Comparison of ENCODE assay signal across 29 mouse cellular contexts in genomic region chr8:90356729-90357128, GRCm38 (mm10). TPM values are rescaled to one million over a fixed set of nuclear protein-coding genes. Genes with fewer than 3 reads are reported as not detected.
DNase-seq lines count a peak whose midpoint lies in the region; ATAC-seq and TF ChIP-seq lines count a peak whose summit lies in the region.
"Had no signal": no experiment of that assay in that cellular context is flagged by ENCODE, and none has a peak within 500 bp of the region (broad histone marks: within the 10 kb centered on the region; RNA-seq: fewer than 3 reads in every experiment).

No protein-coding gene starts in this region.

- no peak overlapping the region for H3K4me3 ChIP-seq in forebrain, postnatal 0 days (ENCODE audit: low read depth, low read length)
- H3K4me3 ChIP-seq: embryonic facial prominence, embryonic 13.5 days; forebrain, embryonic 10.5 days; forebrain, embryonic 15.5 days; gastrocnemius, adult 2 months; kidney, embryonic 15.5 days; layer of hippocampus, adult 2 months; left cerebral cortex, adult 2 months; limb, embryonic 13.5 days; lung, embryonic 15.5 days; midbrain, embryonic 15.5 days had no signal

- DNase-seq in T-cell, adult 2 months (ENCODE audit: low spot score): peak; percentile 12
- DNase-seq in naive thymus-derived CD4-positive, alpha-beta T cell, adult 2 months (ENCODE audit: low read depth): peak; percentile 13
- peak; percentile 40 for DNase-seq in thymus, postnatal 4 days
- DNase-seq in lung, postnatal 25 days (ENCODE audit: low spot score): no peak
- DNase-seq in forebrain, postnatal 0 days: no peak
- DNase-seq: adrenal gland, adult 8-10 months; cerebellum, adult 9-10 months; gastrocnemius, adult 2 months; kidney, adult 11 months; kidney, postnatal 25 days; lung, postnatal 36 days; right cerebral cortex, adult 18-20 months had no signal

- no peaks in the 10 kb centered on the region for H3K9me3 ChIP-seq in forebrain, postnatal 0 days (ENCODE audit: low read length)
- H3K9me3 ChIP-seq: embryonic facial prominence, embryonic 13.5 days; forebrain, embryonic 10.5 days; forebrain, embryonic 15.5 days; kidney, embryonic 15.5 days; limb, embryonic 13.5 days; lung, embryonic 15.5 days; midbrain, embryonic 15.5 days had no signal

- no peaks in the 10 kb centered on the region for H3K36me3 ChIP-seq in forebrain, postnatal 0 days (ENCODE audit: insufficient read depth)
- H3K36me3 ChIP-seq: embryonic facial prominence, embryonic 13.5 days; forebrain, embryonic 10.5 days; forebrain, embryonic 15.5 days; kidney, embryonic 15.5 days; limb, embryonic 13.5 days; lung, embryonic 15.5 days; midbrain, embryonic 15.5 days had no signal

- no peak overlapping the region for H3K27ac ChIP-seq in forebrain, postnatal 0 days (ENCODE audit: low read depth, low read length)
- H3K27ac ChIP-seq: embryonic facial prominence, embryonic 13.5 days; forebrain, embryonic 10.5 days; forebrain, embryonic 15.5 days; gastrocnemius, adult 2 months; hindbrain, embryonic 14.5 days; kidney, embryonic 15.5 days; layer of hippocampus, adult 2 months; left cerebral cortex, adult 2 months; limb, embryonic 13.5 days; lung, embryonic 15.5 days; midbrain, embryonic 15.5 days; stomach, postnatal 0 days had no signal

- H3K4me1 ChIP-seq in forebrain, postnatal 0 days (ENCODE audit: insufficient read depth): 0 out of 2 replicates have a peak, but pooled peaks cover 6% of the 10 kb centered on the region
- H3K4me1 ChIP-seq: limb, embryonic 13.5 days; lung, embryonic 15.5 days had no signal

- ATAC-seq in granulocyte monocyte progenitor cell, adult 5-6 weeks (replicated peaks; ENCODE audit: poor library complexity, severe bottlenecking): peak; percentile 93
- ATAC-seq in forebrain, postnatal 0 days: no peak
- ATAC-seq: forebrain, embryonic 15.5 days; inflammation-experienced regulatory T-cells, adult 6 months; midbrain, embryonic 15.5 days had no signal

- WGBS in forebrain, postnatal 0 days: 76% methylated on average over 3 of the region's 3 CpGs

- H3K4me2 ChIP-seq in forebrain, postnatal 0 days (ENCODE audit: low read depth): no peak overlapping the region
- H3K4me2 ChIP-seq: embryonic facial prominence, embryonic 13.5 days; forebrain, embryonic 15.5 days; hindbrain, embryonic 14.5 days; kidney, embryonic 15.5 days; limb, embryonic 13.5 days; liver, embryonic 11.5 days; lung, embryonic 15.5 days; midbrain, embryonic 15.5 days had no signal

- H3K9ac ChIP-seq in forebrain, postnatal 0 days: no peak overlapping the region
- H3K9ac ChIP-seq: embryonic facial prominence, embryonic 13.5 days; forebrain, embryonic 15.5 days; hindbrain, embryonic 14.5 days; kidney, embryonic 15.5 days; limb, embryonic 13.5 days; lung, embryonic 15.5 days; midbrain, embryonic 15.5 days had no signal

- no peak for TF ChIP-seq CTCF in forebrain, postnatal 0 days (IDR thresholded peaks at IDR 0.05; ENCODE audit: low read depth)

- no peaks in the 10 kb centered on the region for H3K27me3 ChIP-seq in forebrain, postnatal 0 days (ENCODE audit: insufficient read depth, low read length)
- H3K27me3 ChIP-seq: CH12.LX; embryonic facial prominence, embryonic 13.5 days; kidney, embryonic 15.5 days; lung, embryonic 15.5 days; midbrain, embryonic 15.5 days had no signal

RNA-seq across cellular contexts. Expression of gene Tox3, which starts 8.6 kb away (rescaled TPM):
- not detected in 2 replicates for total RNA-seq in granulocyte monocyte progenitor cell, adult 5-6 weeks (2014; fragmentation: Nextera tagmentation)
- not detected in 2 replicates for total RNA-seq in granulocyte monocyte progenitor cell, adult 5-6 weeks (2017)
- 21.1 and 35.6 TPM in 2 replicates for total RNA-seq in forebrain, postnatal 0 days (2014; rRNA removed)
- polyA plus RNA-seq in forebrain, postnatal 0 days (2015; fragmentation: Nextera tagmentation; extraction: Ambion mirVana): 21.2 and 26.5 TPM in 2 replicates
- total RNA-seq: CH12.LX; megakaryocyte-erythroid progenitor cell, adult 5-6 weeks had no signal
- polyA plus RNA-seq: C2C12; inflammation-experienced regulatory T-cells, adult 6 months had no signal

Comparison
In these comparisons a context has a peak if more than half of its experiments do, and no peak if none do; other contexts are left out.
1. DNase-seq: peak in T-cell, adult 2 months (single experiment), naive thymus-derived CD4-positive, alpha-beta T cell, adult 2 months (single experiment) and thymus, postnatal 4 days (single experiment); none in lung, postnatal 25 days (single experiment) and forebrain, postnatal 0 days (single experiment).
2. RNA of gene Tox3, which starts 8.6 kb away (total RNA-seq): 21.1 to 35.6 TPM in forebrain, postnatal 0 days; not detected in granulocyte monocyte progenitor cell, adult 5-6 weeks; every median in the first group is over 10 times any median in the second.